Mouse (Mus musculus) ovary, postnatal 36 days (tissue): ENCODE measurements around the gene Fmo4.

Experiments used
- DNase-seq: peaks from one replicate; pipeline ENCODE4 v3.0.0; 2022; ENCODE audit warnings: low spot score, mixed read lengths

The Fmo4 gene

GRCm38 (mm10) chr1:162813836-162814156 is at the start of gene Fmo4:
Fmo4 (minus strand) TSS chr1:162813972.
- peak; percentile 34 for DNase-seq

GRCm38 (mm10) chr1:162862328-162862727 is 48.6 kb upstream of the Fmo4 start:
- no peak for DNase-seq

GRCm38 (mm10) chr1:162859996-162860605 is 46.3 kb upstream of the Fmo4 start:
- DNase-seq = no peak

- peak; percentile 14 for DNase-seq
Measured at GRCm38 (mm10) chr1:162859545-162859976, 45.8 kb upstream of the Fmo4 start.

GRCm38 (mm10) chr1:162858748-162859130 is 45.0 kb upstream of the Fmo4 start:
- DNase-seq = peak; percentile 24

- DNase-seq = no peak
Measured at GRCm38 (mm10) chr1:162857766-162858747, 44.3 kb upstream of the Fmo4 start.

GRCm38 (mm10) chr1:162853812-162854482 is 40.2 kb upstream of the Fmo4 start:
- no peak for DNase-seq

GRCm38 (mm10) chr1:162847554-162847953 is 33.8 kb upstream of the Fmo4 start:
- no peak for DNase-seq

GRCm38 (mm10) chr1:162840211-162840610 is 26.4 kb upstream of the Fmo4 start:
- DNase-seq = no peak

- DNase-seq = no peak
Measured at GRCm38 (mm10) chr1:162838976-162839375, 25.2 kb upstream of the Fmo4 start.

GRCm38 (mm10) chr1:162834342-162834741 is 20.6 kb upstream of the Fmo4 start:
- no peak for DNase-seq

GRCm38 (mm10) chr1:162832574-162832953 is 18.8 kb upstream of the Fmo4 start:
- no peak for DNase-seq

- DNase-seq = no peak
Measured at GRCm38 (mm10) chr1:162831838-162832573, 18.2 kb upstream of the Fmo4 start.

GRCm38 (mm10) chr1:162819280-162819679 is 5.5 kb upstream of the Fmo4 start:
- no peak for DNase-seq

GRCm38 (mm10) chr1:162815381-162816127 is 1.8 kb upstream of the Fmo4 start:
- no peak for DNase-seq

GRCm38 (mm10) chr1:162814932-162815331 is 1.2 kb upstream of the Fmo4 start:
- no peak for DNase-seq

GRCm38 (mm10) chr1:162813143-162813835 is 483 bp downstream of the Fmo4 start:
- DNase-seq = no peak

- DNase-seq = no peak
Measured at GRCm38 (mm10) chr1:162808541-162808940, 5.2 kb downstream of the Fmo4 start.

GRCm38 (mm10) chr1:162807441-162807840 is 6.3 kb downstream of the Fmo4 start:
- no peak for DNase-seq

- no peak for DNase-seq
Measured at GRCm38 (mm10) chr1:162805011-162805410, 8.8 kb downstream of the Fmo4 start.

- DNase-seq = no peak
Measured at GRCm38 (mm10) chr1:162796441-162796840, 17.3 kb downstream of the Fmo4 start.
